In the genomic region with DNA sequence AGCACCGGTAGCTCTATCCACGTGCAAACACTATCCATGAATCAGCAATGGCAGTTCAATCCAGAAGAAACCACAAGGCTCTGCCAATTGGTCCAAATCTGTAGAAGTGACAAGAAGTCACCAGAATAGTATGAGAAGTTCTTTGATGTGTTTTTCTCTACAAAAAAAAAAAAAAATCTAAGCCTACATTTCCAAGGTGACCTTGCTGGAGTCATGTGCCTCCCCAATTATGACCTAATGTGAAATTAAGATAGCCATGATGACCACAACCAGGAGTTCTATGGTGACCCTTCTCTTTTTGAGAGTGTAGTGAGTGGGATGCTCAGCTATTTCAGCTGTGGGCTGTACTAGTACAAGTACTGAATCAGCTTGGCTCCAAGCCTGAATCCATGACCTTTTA, we compare ENCODE assay signal across 19 mouse cellular contexts. TPM values are rescaled to one million over a fixed set of nuclear protein-coding genes. Genes with fewer than 3 reads are reported as not detected.
DNase-seq lines count a peak whose midpoint lies in the region; ATAC-seq and TF ChIP-seq lines count a peak whose summit lies in the region.
"Had no signal": no experiment of that assay in that cellular context is flagged by ENCODE, and none has a peak within 500 bp of the region (broad histone marks: within the 10 kb centered on the region; RNA-seq: fewer than 3 reads in every experiment).

Zfp119b (minus strand) TSS at position 101 of the 400 bp plus-strand sequence.

- H3K36me3 ChIP-seq in forebrain, embryonic 14.5 days (ENCODE audit: control insufficient read depth, insufficient read depth, low read length): no peaks in the 10 kb centered on the region
- no peaks in the 10 kb centered on the region for H3K36me3 ChIP-seq in forebrain, embryonic 13.5 days (ENCODE audit: poor library complexity, severe bottlenecking)
- no peaks in the 10 kb centered on the region for H3K36me3 ChIP-seq in midbrain, embryonic 15.5 days (replicated peaks)
- no peaks in the 10 kb centered on the region for H3K36me3 ChIP-seq in midbrain, postnatal 0 days (ENCODE audit: insufficient read depth, low read length)
- no peaks in the 10 kb centered on the region for H3K36me3 ChIP-seq in E14TG2a.4 (ENCODE audit: insufficient read depth, low read length)
- H3K36me3 ChIP-seq: embryonic facial prominence, embryonic 12.5 days; heart, embryonic 15.5 days; hindbrain, embryonic 13.5 days had no signal

- no peak for ATAC-seq in forebrain, embryonic 14.5 days
- ATAC-seq in forebrain, embryonic 13.5 days: no peak
- no peak for ATAC-seq in midbrain, embryonic 15.5 days (replicated peaks)
- ATAC-seq in midbrain, postnatal 0 days (ENCODE audit: low FRiP score): no peak
- ATAC-seq in neutrophil, adult 5-6 weeks (ENCODE audit: extremely low read depth, insufficient number of reproducible peaks, low FRiP score, poor library complexity, severe bottlenecking): no peak
- ATAC-seq: forebrain, postnatal 0 days had no signal

- H3K4me2 ChIP-seq in forebrain, embryonic 14.5 days (ENCODE audit: low read length): no peak within 1 kb of the TSS
- no peak within 1 kb of the TSS for H3K4me2 ChIP-seq in forebrain, embryonic 13.5 days
- no peak within 1 kb of the TSS for H3K4me2 ChIP-seq in midbrain, embryonic 15.5 days
- no peak within 1 kb of the TSS for H3K4me2 ChIP-seq in midbrain, postnatal 0 days (ENCODE audit: low read depth, low read length, poor library complexity, severe bottlenecking)
- H3K4me2 ChIP-seq: embryonic facial prominence, embryonic 12.5 days; heart, embryonic 11.5 days; heart, embryonic 15.5 days; hindbrain, embryonic 13.5 days had no signal

- no peaks in the 10 kb centered on the region for H3K4me1 ChIP-seq in forebrain, embryonic 14.5 days (ENCODE audit: control insufficient read depth, insufficient read depth, low read length)
- 0 out of 2 replicates have a peak, but pooled peaks cover under 1% of the 10 kb centered on the region for H3K4me1 ChIP-seq in forebrain, embryonic 13.5 days
- peaks cover 6% of the 10 kb centered on the region; the same call in 1 of the 2 replicates for H3K4me1 ChIP-seq in midbrain, embryonic 15.5 days
- no peaks in the 10 kb centered on the region for H3K4me1 ChIP-seq in midbrain, postnatal 0 days (ENCODE audit: insufficient read depth, low read length)
- peaks cover 63% of the 10 kb centered on the region for H3K4me1 ChIP-seq in E14TG2a.4 (replicated peaks; ENCODE audit: low read depth, low read length)
- H3K4me1 ChIP-seq: embryonic facial prominence, embryonic 12.5 days had no signal

- no peak within 1 kb of the TSS for H3K4me3 ChIP-seq in forebrain, embryonic 14.5 days (ENCODE audit: low read depth, low read length)
- no peak within 1 kb of the TSS for H3K4me3 ChIP-seq in forebrain, embryonic 13.5 days
- H3K4me3 ChIP-seq in midbrain, embryonic 15.5 days: no peak within 1 kb of the TSS
- no peak within 1 kb of the TSS for H3K4me3 ChIP-seq in midbrain, postnatal 0 days (ENCODE audit: low read depth, low read length)
- peak within 1 kb of the TSS; percentile 63 for H3K4me3 ChIP-seq in E14TG2a.4 (replicated peaks; ENCODE audit: low read length)
- H3K4me3 ChIP-seq: embryonic facial prominence, embryonic 12.5 days; heart, adult 2 months; heart, embryonic 15.5 days; hindbrain, embryonic 13.5 days had no signal

- no peak for DNase-seq in forebrain, embryonic 14.5 days (ENCODE audit: low spot score)
- no peak for DNase-seq in midbrain, postnatal 0 days (ENCODE audit: low spot score)
- no peak for DNase-seq in T-cell, adult 2 months (ENCODE audit: low spot score)
- no peak for DNase-seq in layer of hippocampus, adult 18-20 months (ENCODE audit: low spot score in 2 of 2)
- DNase-seq: adrenal gland, adult 8-10 months; cerebellum, adult 8-10 months; cerebellum, postnatal 25 days; forebrain, postnatal 0 days; gastrocnemius, postnatal 14 days; heart, postnatal 14 days had no signal

- H3K9me3 ChIP-seq in forebrain, embryonic 14.5 days (replicated peaks; ENCODE audit: control insufficient read depth, low read length): no peaks in the 10 kb centered on the region
- H3K9me3 ChIP-seq in forebrain, embryonic 13.5 days (replicated peaks): no peaks in the 10 kb centered on the region
- H3K9me3 ChIP-seq in midbrain, embryonic 15.5 days: no peaks in the 10 kb centered on the region
- no peaks in the 10 kb centered on the region for H3K9me3 ChIP-seq in midbrain, postnatal 0 days (ENCODE audit: low read length)
- no peaks in the 10 kb centered on the region for H3K9me3 ChIP-seq in E14TG2a.4 (ENCODE audit: low read length)
- H3K9me3 ChIP-seq: embryonic facial prominence, embryonic 12.5 days; heart, embryonic 15.5 days; hindbrain, embryonic 13.5 days had no signal

- H3K27me3 ChIP-seq in forebrain, embryonic 14.5 days (replicated peaks; ENCODE audit: control insufficient read depth, insufficient read depth, low read length): no peaks in the 10 kb centered on the region
- H3K27me3 ChIP-seq in forebrain, embryonic 13.5 days: peaks cover 26% of the 10 kb centered on the region
- peaks cover 4% of the 10 kb centered on the region; the same call in 1 of the 2 replicates for H3K27me3 ChIP-seq in midbrain, embryonic 15.5 days (replicated peaks)
- H3K27me3 ChIP-seq in midbrain, postnatal 0 days (ENCODE audit: insufficient read depth, low read length): no peaks in the 10 kb centered on the region
- H3K27me3 ChIP-seq in E14TG2a.4 (ENCODE audit: insufficient read depth, low read length): no peaks in the 10 kb centered on the region

- 84% methylated on average over 2 of the region's 2 CpGs for WGBS in forebrain, embryonic 14.5 days
- WGBS in forebrain, embryonic 13.5 days: 88% methylated on average over 2 of the region's 2 CpGs
- 93% methylated on average over 2 of the region's 2 CpGs for WGBS in midbrain, embryonic 15.5 days
- WGBS in midbrain, postnatal 0 days: 81% methylated on average over 2 of the region's 2 CpGs

- H3K27ac ChIP-seq in forebrain, embryonic 14.5 days (ENCODE audit: low read depth, low read length): no peak within 1 kb of the TSS
- no peak within 1 kb of the TSS for H3K27ac ChIP-seq in forebrain, embryonic 13.5 days
- H3K27ac ChIP-seq in midbrain, embryonic 15.5 days: no peak within 1 kb of the TSS
- no peak within 1 kb of the TSS for H3K27ac ChIP-seq in midbrain, postnatal 0 days (ENCODE audit: low read depth, low read length)
- H3K27ac ChIP-seq: embryonic facial prominence, embryonic 12.5 days; heart, adult 2 months; heart, embryonic 15.5 days; hindbrain, embryonic 13.5 days had no signal

- no peak within 1 kb of the TSS for H3K9ac ChIP-seq in forebrain, embryonic 14.5 days (ENCODE audit: low read length)
- no peak within 1 kb of the TSS for H3K9ac ChIP-seq in forebrain, embryonic 13.5 days
- no peak within 1 kb of the TSS for H3K9ac ChIP-seq in midbrain, embryonic 15.5 days
- no peak within 1 kb of the TSS for H3K9ac ChIP-seq in midbrain, postnatal 0 days (replicated peaks; ENCODE audit: low read length, poor library complexity, severe bottlenecking)
- H3K9ac ChIP-seq: embryonic facial prominence, embryonic 12.5 days; forebrain, postnatal 0 days; heart, embryonic 15.5 days; hindbrain, embryonic 13.5 days had no signal

- no peak for TF ChIP-seq CTCF in midbrain, postnatal 0 days (IDR thresholded peaks at IDR 0.05)
- no peak for TF ChIP-seq CTCF in E14TG2a.4 (conservative IDR thresholded peaks at IDR 0.05; ENCODE audit: low read length)

RNA-seq across cellular contexts. Expression of gene Zfp119b, which starts in this region (rescaled TPM):
- 9.8 and 10.3 TPM in 2 replicates for polyA plus RNA-seq in forebrain, embryonic 14.5 days (2014; fragmentation: Nextera tagmentation; extraction: Ambion mirVana)
- 6.6 and 7.3 TPM in 2 replicates for polyA plus RNA-seq in forebrain, embryonic 13.5 days (2015; fragmentation: Nextera tagmentation; extraction: Ambion mirVana)
- polyA plus RNA-seq in midbrain, embryonic 15.5 days (2015; fragmentation: Nextera tagmentation; extraction: Ambion mirVana): 9.6 and 10.2 TPM in 2 replicates
- 2.8 and 3.5 TPM in 2 replicates for total RNA-seq in midbrain, postnatal 0 days (2014; rRNA removed)
- polyA plus RNA-seq in midbrain, postnatal 0 days (2015; fragmentation: Nextera tagmentation; extraction: Ambion mirVana): 5.7 and 6.6 TPM in 2 replicates
- 14.4 and 17.6 TPM in 2 replicates for total RNA-seq in neutrophil, adult 5-6 weeks (2017)
- 1 to 10 TPM; 2.9 to 3.6 TPM for total RNA-seq in layer of hippocampus, adult 18-20 months (2021)
